Mouse (Mus musculus) CD4-positive, CD25-positive, alpha-beta regulatory T cell, adult 9 weeks (primary cell): Measurements from ENCODE around the gene Vmn1r159. TPM values are rescaled to one million over a fixed set of nuclear protein-coding genes. Genes with fewer than 3 reads are reported as not detected.

Source experiments
- polyA plus RNA-seq: library from polyadenylated mRNA; unstranded; fragments of 100-300 nt; shearing (Covaris generic); gene quantifications from one replicate; pipeline ENCODE4 v1.2.1, GENCODE M21; 2017

Gene Vmn1r159
- not detected for polyA plus RNA-seq

DNA sequence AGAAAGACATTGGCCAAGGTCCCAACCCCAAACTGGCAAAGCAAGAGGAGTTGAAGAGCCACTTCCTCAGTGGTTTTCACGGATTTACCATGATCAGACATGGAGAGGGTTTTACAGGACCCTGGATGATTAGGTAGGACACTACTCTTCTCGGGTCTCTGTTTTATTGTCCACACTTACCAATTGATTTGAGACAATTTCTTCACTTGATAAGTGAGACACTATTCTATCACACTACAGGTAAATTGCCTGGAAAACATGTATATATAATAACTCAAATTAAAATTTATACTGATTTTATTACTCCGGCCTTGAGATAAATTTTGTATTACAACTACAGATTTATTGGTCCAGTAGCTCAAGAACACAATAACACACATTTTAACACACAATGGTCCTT, at the start of gene Vmn1r159:
TSS of gene Vmn1r159 (minus strand) at position 101 of the 400 bp plus-strand sequence.

DNA sequence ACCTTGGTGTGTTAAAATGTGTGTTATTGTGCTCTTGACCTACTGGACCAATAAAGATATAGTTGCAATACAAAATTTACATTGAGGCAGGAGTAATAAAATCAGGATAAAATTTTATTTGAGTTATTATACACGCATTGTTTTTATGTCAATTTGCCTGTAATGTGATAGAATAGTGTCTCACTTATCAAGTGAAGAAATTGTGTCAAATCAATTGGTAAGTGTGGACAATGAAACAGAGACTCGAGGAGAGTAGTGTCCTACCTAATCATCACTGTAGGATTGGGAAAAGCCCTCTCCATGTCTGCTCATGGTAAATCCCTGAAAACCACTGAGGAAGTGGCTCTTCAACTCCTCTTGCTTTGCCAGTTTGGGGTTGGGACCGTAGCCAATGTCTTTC, 27.5 kb upstream of the Vmn1r159 start, which contains the start of gene Vmn1r160:
TSS of gene Vmn1r160 (plus strand) at position 301 of the 400 bp plus-strand sequence.

Other genes with a start within 250 kb of the Vmn1r159 start
- gene Vmn1r155, start 185.6 kb downstream of the Vmn1r159 start, polyA plus RNA-seq = not detected
- gene Gm8693, start 151.3 kb downstream of the Vmn1r159 start, polyA plus RNA-seq = not detected
- not detected for gene Gm4567, start 123.9 kb downstream of the Vmn1r159 start, polyA plus RNA-seq
- not detected for gene Vmn1r157, start 81.9 kb downstream of the Vmn1r159 start, polyA plus RNA-seq
- gene Vmn1r158, start 52.8 kb downstream of the Vmn1r159 start, polyA plus RNA-seq = not detected
- gene Vmn1r160, start 27.6 kb upstream of the Vmn1r159 start, polyA plus RNA-seq = not detected
- not detected for gene Gm4214, start 141.1 kb upstream of the Vmn1r159 start, polyA plus RNA-seq
- gene Gm4216, start 176.3 kb upstream of the Vmn1r159 start, polyA plus RNA-seq = not detected
- gene Vmn1r163, start 211.9 kb upstream of the Vmn1r159 start, polyA plus RNA-seq = not detected
- gene Gm8720, start 223.9 kb upstream of the Vmn1r159 start, polyA plus RNA-seq = not detected